Mouse (Mus musculus): ENCODE data around the gene Sik3. TPM values are rescaled to one million over a fixed set of nuclear protein-coding genes. Genes with fewer than 3 reads are reported as not detected.
"Not testable (repeated sequence)": the region's sequence is repeated elsewhere in the genome, so short reads cannot be mapped to it uniquely, and the experiment has no call there.

Sik3 gene
- polyA plus RNA-seq, 1 experiment from 2014 or later: 10.2 TPM

- ATAC-seq (replicated peaks; ENCODE audit: low FRiP score): no peak
- 85% methylated on average over 6 of the region's 6 CpGs for WGBS
These were observed 108.0 kb downstream of the Sik3 start for GRCm38 (mm10) chr9:46120468-46121253.

GRCm38 (mm10) chr9:46121486-46121885, 108.9 kb downstream of the Sik3 start:
- H3K36me3 ChIP-seq: peaks cover 22% of the 10 kb centered on the region
- no peak overlapping the region for H3K27ac ChIP-seq
- 77% methylated on average over 4 of the region's 4 CpGs for WGBS
- peaks cover 37% of the 10 kb centered on the region for H3K4me1 ChIP-seq
- H3K9me3 ChIP-seq (replicated peaks): no peaks in the 10 kb centered on the region
- H3K4me3 ChIP-seq (replicated peaks): no peak overlapping the region
- no peak for ATAC-seq (replicated peaks; ENCODE audit: low FRiP score)
- no peak overlapping the region for H3K9ac ChIP-seq
- no peak overlapping the region for H3K4me2 ChIP-seq
- H3K27me3 ChIP-seq: no peaks in the 10 kb centered on the region

More at GRCm38 (mm10) chr9:46120468-46121253, 108.0 kb downstream of the Sik3 start:
- Histone ChIP-seq H3K4me2 (no peak overlapping the region), H3K4me3 (replicated peaks) (no peak overlapping the region), H3K4me1 (peaks cover 34% of the 10 kb centered on the region), H3K27me3 (no peaks in the 10 kb centered on the region), H3K9ac (no peak overlapping the region), H3K9me3 (replicated peaks) (no peaks in the 10 kb centered on the region), H3K36me3 (peaks cover 22% of the 10 kb centered on the region), H3K27ac (peak overlapping the region; percentile 84)

GRCm38 (mm10) chr9:46122731-46123130, 110.1 kb downstream of the Sik3 start:
- peaks cover 41% of the 10 kb centered on the region for H3K4me1 ChIP-seq
- no peak overlapping the region for H3K4me3 ChIP-seq (replicated peaks)
- H3K9me3 ChIP-seq (replicated peaks): no peaks in the 10 kb centered on the region
- H3K36me3 ChIP-seq: peaks cover 22% of the 10 kb centered on the region
- WGBS: 68% methylated on average over 9 of the region's 9 CpGs
- peak overlapping the region; percentile 68 for H3K27ac ChIP-seq
- no peaks in the 10 kb centered on the region for H3K27me3 ChIP-seq
- H3K4me2 ChIP-seq: no peak overlapping the region
- H3K9ac ChIP-seq: no peak overlapping the region
- no peak for ATAC-seq (replicated peaks; ENCODE audit: low FRiP score)

DNA sequence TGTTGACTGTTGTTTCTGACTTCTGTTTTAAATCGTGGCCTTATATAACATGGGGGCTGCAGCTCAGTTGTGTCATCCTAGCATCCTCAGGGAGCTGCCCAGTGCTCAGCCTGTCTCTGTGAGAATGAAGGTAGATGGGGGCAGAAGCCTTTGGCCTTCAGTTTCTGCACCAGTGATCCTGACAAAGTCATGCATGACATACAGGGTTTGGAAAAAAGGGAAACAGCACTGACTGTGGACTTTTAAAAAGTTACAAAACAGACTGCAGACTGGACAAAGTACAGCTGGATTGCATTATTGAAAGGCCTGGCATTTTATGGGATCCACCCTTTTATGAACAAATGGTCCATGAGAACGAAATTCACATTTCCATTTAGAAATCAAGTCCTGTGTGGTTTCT, 113.7 kb downstream of the Sik3 start:
- H3K36me3 ChIP-seq: peaks cover 29% of the 10 kb centered on the region
- 39% methylated on average over 2 of the region's 2 CpGs for WGBS
- peak overlapping the region; percentile 73 for H3K27ac ChIP-seq
- peak; percentile 70; the same call in 1 of the 2 replicates for ATAC-seq (replicated peaks; ENCODE audit: low FRiP score)
- no peak overlapping the region for H3K4me3 ChIP-seq (replicated peaks)
- H3K4me1 ChIP-seq: peaks cover 23% of the 10 kb centered on the region
- no peak overlapping the region for H3K4me2 ChIP-seq
- no peak overlapping the region for H3K9ac ChIP-seq
- H3K9me3 ChIP-seq (replicated peaks): no peaks in the 10 kb centered on the region
- H3K27me3 ChIP-seq: no peaks in the 10 kb centered on the region

DNA sequence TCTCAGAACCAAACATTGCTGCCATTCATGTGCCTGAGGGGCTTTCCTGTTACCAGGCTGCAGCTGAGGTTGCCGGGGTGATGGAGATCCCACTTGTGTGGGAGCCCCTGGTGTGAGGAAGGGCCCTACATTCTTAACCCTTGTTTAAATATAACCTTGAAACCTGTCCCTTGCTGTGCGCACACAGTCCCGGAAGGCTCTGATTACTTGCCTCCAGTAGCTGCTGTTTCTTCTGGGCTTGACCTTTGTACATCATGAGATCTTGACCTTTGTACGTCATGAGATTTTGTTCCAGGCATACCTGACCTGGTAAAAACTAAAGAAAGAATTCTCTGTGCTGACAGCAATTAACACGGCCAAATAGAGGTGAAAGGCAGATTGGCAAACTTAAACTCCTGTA, 114.7 kb downstream of the Sik3 start:
- Histone ChIP-seq H3K9ac (no peak overlapping the region), H3K27ac (0 out of 2 replicates have a peak overlapping the region, but pooled peaks have one; percentile 2), H3K4me1 (peaks cover 23% of the 10 kb centered on the region), H3K9me3 (replicated peaks) (no peaks in the 10 kb centered on the region), H3K27me3 (no peaks in the 10 kb centered on the region), H3K4me3 (replicated peaks) (no peak overlapping the region), H3K36me3 (peaks cover 31% of the 10 kb centered on the region), H3K4me2 (no peak overlapping the region)
- ATAC-seq (replicated peaks; ENCODE audit: low FRiP score): no peak
- WGBS: 48% methylated on average over 5 of the region's 5 CpGs

- WGBS: 58% methylated on average over 2 of the region's 2 CpGs
- no peak for ATAC-seq (replicated peaks; ENCODE audit: low FRiP score)
These were observed 116.6 kb downstream of the Sik3 start for GRCm38 (mm10) chr9:46129241-46129640.

DNA sequence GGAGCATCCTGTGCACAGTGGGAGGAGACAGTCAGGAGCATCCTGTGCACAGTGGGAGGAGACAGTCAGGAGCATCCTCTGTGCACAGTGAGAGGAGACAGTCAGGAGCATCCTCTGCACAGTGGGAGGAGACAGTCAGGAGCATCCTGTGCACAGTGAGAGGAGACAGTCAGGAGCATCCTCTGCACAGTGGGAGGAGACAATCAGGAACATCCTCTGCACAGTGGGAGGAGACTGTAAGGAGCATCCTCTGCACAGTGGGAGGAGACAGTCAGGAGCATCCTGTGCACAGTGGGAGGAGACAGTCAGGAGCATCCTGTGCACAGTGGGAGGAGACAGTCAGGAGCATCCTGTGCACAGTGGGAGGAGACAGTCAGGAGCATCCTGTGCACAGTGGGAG, 120.2 kb downstream of the Sik3 start:
- not testable (repeated sequence) for H3K4me1 ChIP-seq; H3K9ac ChIP-seq; H3K4me2 ChIP-seq; ATAC-seq (replicated peaks; ENCODE audit: low FRiP score); H3K27me3 ChIP-seq; H3K9me3 ChIP-seq (replicated peaks); H3K27ac ChIP-seq; H3K4me3 ChIP-seq (replicated peaks)
- peaks cover 14% of the 10 kb centered on the region; the same call in 1 of the 2 replicates for H3K36me3 ChIP-seq

More at GRCm38 (mm10) chr9:46129241-46129640, 116.6 kb downstream of the Sik3 start:
- peaks cover 16% of the 10 kb centered on the region for H3K4me1 ChIP-seq
- H3K9ac ChIP-seq: no peak overlapping the region
- H3K9me3 ChIP-seq (replicated peaks): no peaks in the 10 kb centered on the region
- H3K27ac ChIP-seq: no peak overlapping the region
- H3K27me3 ChIP-seq: no peaks in the 10 kb centered on the region
- no peak overlapping the region for H3K4me2 ChIP-seq
- no peak overlapping the region for H3K4me3 ChIP-seq (replicated peaks)
- H3K36me3 ChIP-seq: peaks cover 19% of the 10 kb centered on the region

- no peak overlapping the region for H3K4me3 ChIP-seq (replicated peaks)
- no peaks in the 10 kb centered on the region for H3K4me1 ChIP-seq
- no peaks in the 10 kb centered on the region for H3K9me3 ChIP-seq (replicated peaks)
- peak overlapping the region; percentile 11 for H3K27ac ChIP-seq
- no peak for ATAC-seq (replicated peaks; ENCODE audit: low FRiP score)
- WGBS: 43% methylated on average over 6 of the region's 6 CpGs
- no peak overlapping the region for H3K4me2 ChIP-seq
- H3K27me3 ChIP-seq: no peaks in the 10 kb centered on the region
- H3K9ac ChIP-seq: no peak overlapping the region
- no peaks in the 10 kb centered on the region; the same call in 1 of the 2 replicates for H3K36me3 ChIP-seq
These were observed 126.2 kb downstream of the Sik3 start for GRCm38 (mm10) chr9:46138831-46139230.

DNA sequence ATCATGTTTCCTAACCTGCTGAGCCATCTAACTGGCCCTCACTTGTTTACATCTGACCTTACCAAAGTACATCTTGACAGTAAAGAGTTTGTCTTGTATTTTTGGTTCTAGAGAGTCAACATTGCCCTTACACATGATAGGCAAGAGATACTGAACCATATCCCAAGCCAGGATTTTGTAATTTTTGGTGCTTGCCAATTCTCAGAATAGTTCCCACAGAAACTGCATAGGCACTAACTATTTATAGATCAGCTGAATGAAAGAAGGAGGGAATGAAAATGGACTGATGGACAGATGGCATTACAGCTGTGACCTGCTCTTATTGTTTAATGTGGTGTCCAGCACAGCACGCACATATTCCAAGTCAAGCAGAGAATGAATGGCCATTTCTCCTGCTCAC, 128.2 kb downstream of the Sik3 start:
- H3K4me1 ChIP-seq: no peaks in the 10 kb centered on the region
- H3K9ac ChIP-seq: no peak overlapping the region
- no peak overlapping the region for H3K27ac ChIP-seq
- 76% methylated on average over 1 of the region's 1 CpGs for WGBS
- H3K27me3 ChIP-seq: no peaks in the 10 kb centered on the region
- no peaks in the 10 kb centered on the region; the same call in 1 of the 2 replicates for H3K36me3 ChIP-seq
- ATAC-seq (replicated peaks; ENCODE audit: low FRiP score): no peak
- no peaks in the 10 kb centered on the region for H3K9me3 ChIP-seq (replicated peaks)
- no peak overlapping the region for H3K4me2 ChIP-seq
- H3K4me3 ChIP-seq (replicated peaks): no peak overlapping the region

- Histone ChIP-seq H3K9ac (no peak overlapping the region), H3K4me1 (0 out of 2 replicates have a peak, but pooled peaks cover 3% of the 10 kb centered on the region), H3K4me2 (no peak overlapping the region), H3K9me3 (replicated peaks) (no peaks in the 10 kb centered on the region), H3K27ac (no peak overlapping the region), H3K27me3 (no peaks in the 10 kb centered on the region), H3K4me3 (replicated peaks) (no peak overlapping the region), H3K36me3 (no peaks in the 10 kb centered on the region; the same call in 1 of the 2 replicates)
- WGBS: 94% methylated on average over 1 of the region's 1 CpGs
- ATAC-seq (replicated peaks; ENCODE audit: low FRiP score): no peak
These were observed 129.4 kb downstream of the Sik3 start for GRCm38 (mm10) chr9:46142031-46142430.

- Histone ChIP-seq H3K4me2 (no peak overlapping the region), H3K4me3 (replicated peaks) (no peak overlapping the region), H3K36me3 (no peaks in the 10 kb centered on the region; the same call in 1 of the 2 replicates), H3K4me1 (0 out of 2 replicates have a peak, but pooled peaks cover 3% of the 10 kb centered on the region), H3K9ac (no peak overlapping the region), H3K27me3 (no peaks in the 10 kb centered on the region), H3K9me3 (replicated peaks) (no peaks in the 10 kb centered on the region), H3K27ac (no peak overlapping the region)
- 97% methylated on average over 1 of the region's 1 CpGs for whole genome bisulfite sequencing
- no peak for ATAC-seq (replicated peaks; ENCODE audit: low FRiP score)
These were observed 129.9 kb downstream of the Sik3 start for GRCm38 (mm10) chr9:46142492-46142891.

DNA sequence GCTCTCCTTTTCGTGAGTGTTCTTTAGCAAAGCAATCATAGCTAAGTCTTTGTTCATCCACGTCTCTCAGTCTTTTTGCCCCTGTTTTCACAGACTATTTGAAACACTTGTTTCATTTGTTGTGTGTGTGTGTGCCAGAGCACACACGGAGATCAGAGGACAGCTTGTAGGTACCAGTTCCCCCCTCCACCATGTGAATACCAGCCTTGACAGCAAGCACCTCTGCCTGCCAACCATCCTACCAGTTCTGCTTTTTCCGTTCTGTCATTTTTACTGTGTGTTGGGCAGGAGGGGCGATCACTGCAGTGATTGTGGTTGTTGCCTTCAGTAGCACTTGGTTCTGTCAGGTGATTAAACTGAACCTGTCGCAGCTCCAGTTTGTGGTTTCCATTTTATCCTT, 132.4 kb downstream of the Sik3 start:
- Histone ChIP-seq H3K4me1 (peaks cover 12% of the 10 kb centered on the region), H3K4me2 (no peak overlapping the region), H3K9ac (no peak overlapping the region), H3K4me3 (replicated peaks) (no peak overlapping the region), H3K27me3 (no peaks in the 10 kb centered on the region), H3K27ac (no peak overlapping the region), H3K36me3 (no peaks in the 10 kb centered on the region; the same call in 1 of the 2 replicates), H3K9me3 (replicated peaks) (no peaks in the 10 kb centered on the region)
- WGBS: 88% methylated on average over 6 of the region's 6 CpGs
- ATAC-seq (replicated peaks; ENCODE audit: low FRiP score): no peak

Data from kidney, embryonic 15.5 days (tissue).